Mouse (Mus musculus): ENCODE results near the gene Zic2.

Gene Zic2

DNA sequence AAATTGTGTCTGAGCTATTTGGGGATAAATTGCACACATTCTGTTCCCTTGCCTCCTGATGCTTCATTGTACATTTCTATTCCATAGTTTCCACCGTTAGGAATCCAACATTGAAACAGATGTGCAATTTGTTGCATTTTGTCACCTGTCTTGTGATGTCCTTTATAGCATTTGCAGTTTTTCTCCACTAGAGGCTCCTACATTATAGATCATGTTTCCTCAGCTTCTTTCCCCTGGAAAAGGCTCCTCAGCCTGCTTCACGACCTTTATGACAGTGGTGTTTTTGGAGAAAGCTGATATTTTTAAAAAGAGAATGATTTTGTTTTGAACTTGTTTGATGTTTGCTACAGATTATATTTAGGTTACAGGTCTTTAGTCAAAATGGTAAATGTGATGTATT lies 33.8 kb downstream of the Zic2 start:
- DNase-seq (ENCODE audit: low spot score in 2 of 2) = no peak

- DNase-seq (ENCODE audit: low spot score in 2 of 2) = no peak
Observed at GRCm38 (mm10) chr14:122511519-122511918, 36.3 kb downstream of the Zic2 start.

DNA sequence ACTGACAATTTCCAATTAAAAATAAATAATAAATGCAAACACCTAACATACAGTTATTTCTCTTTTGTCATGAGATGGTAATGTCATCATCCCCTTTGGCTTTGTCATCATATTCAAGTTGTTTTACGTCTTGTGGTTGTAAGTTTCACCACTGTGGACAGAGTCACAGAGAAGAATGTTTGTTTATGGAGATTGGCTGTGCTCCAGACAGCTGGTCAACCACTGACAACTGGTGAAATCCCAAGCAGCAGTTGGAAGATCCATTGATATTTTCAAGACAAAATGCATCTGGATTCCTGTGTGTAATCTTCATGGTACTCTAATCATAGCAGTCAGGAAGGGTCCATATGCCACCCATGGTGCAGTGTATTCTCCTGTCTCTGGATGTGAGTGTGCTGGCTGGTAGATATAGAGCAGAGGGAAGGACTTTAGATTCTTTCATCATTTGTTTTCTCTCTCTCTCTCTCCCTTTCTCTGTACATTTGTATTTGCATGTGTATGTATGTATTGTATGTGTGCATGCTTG lies 38.3 kb downstream of the Zic2 start:
- no peak for DNase-seq (ENCODE audit: low spot score in 2 of 2)

DNA sequence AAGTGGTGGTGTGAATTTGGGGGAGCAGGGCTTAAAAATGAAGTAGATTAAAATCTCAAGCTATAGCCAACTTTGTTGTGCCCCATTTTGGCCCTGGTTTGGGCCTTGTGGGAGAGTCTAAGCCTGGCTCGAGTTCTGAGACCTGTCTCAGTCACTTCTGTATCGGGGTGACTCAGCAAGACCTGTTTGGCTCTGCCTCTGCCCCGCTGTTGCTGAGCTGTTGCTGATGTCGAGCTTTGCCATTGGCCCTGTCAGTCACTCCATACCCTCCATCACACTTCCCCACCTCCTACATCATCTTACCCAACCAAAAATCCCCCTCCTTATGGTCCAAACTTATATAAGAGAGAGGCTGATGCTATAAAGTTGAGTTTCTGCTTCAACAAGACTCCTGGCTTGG lies 53.2 kb downstream of the Zic2 start:
- DNase-seq (ENCODE audit: low spot score in 2 of 2) = no peak
